ENCODE assay signal across 15 mouse cellular contexts in genomic region chr12:74184596-74184995, GRCm38 (mm10).
DNase-seq lines count a peak whose midpoint lies in the region; ATAC-seq and TF ChIP-seq lines count a peak whose summit lies in the region.
"Had no signal": no experiment of that assay in that cellular context is flagged by ENCODE, and none has a peak within 500 bp of the region (broad histone marks: within the 10 kb centered on the region; RNA-seq: fewer than 3 reads in every experiment).

No protein-coding gene starts in this region.

- no peak overlapping the region for H3K9ac ChIP-seq in heart, embryonic 11.5 days (ENCODE audit: low read depth, low read length)
- no peak overlapping the region for H3K9ac ChIP-seq in kidney, embryonic 16.5 days (replicated peaks; ENCODE audit: low read length)
- H3K9ac ChIP-seq in midbrain, postnatal 0 days (replicated peaks; ENCODE audit: low read length, poor library complexity, severe bottlenecking): no peak overlapping the region
- H3K9ac ChIP-seq in midbrain, embryonic 14.5 days (replicated peaks; ENCODE audit: low read length): no peak overlapping the region
- H3K9ac ChIP-seq: lung, embryonic 15.5 days had no signal

- no peak for DNase-seq in heart, postnatal 36 days
- DNase-seq in kidney, postnatal 25 days: no peak
- no peak for DNase-seq in midbrain, postnatal 0 days (ENCODE audit: low spot score)
- DNase-seq in midbrain, embryonic 14.5 days: no peak
- no peak for DNase-seq in left cerebral cortex, adult 8-10 months (ENCODE audit: low spot score in 2 of 2)
- DNase-seq: adrenal gland, adult 8-10 months; cerebellum, adult 18-20 months; gastrocnemius, postnatal 25 days; layer of hippocampus, adult 9-11 months had no signal

- peak overlapping the region; percentile 18; the same call in 1 of the 2 replicates for H3K4me3 ChIP-seq in heart, embryonic 11.5 days (ENCODE audit: low read depth, low read length)
- H3K4me3 ChIP-seq in kidney, embryonic 16.5 days (ENCODE audit: low read length): no peak overlapping the region
- H3K4me3 ChIP-seq in midbrain, postnatal 0 days (ENCODE audit: low read depth, low read length): no peak overlapping the region
- no peak overlapping the region for H3K4me3 ChIP-seq in midbrain, embryonic 14.5 days (replicated peaks; ENCODE audit: low read depth, low read length)
- H3K4me3 ChIP-seq: lung, embryonic 15.5 days had no signal

- no peaks in the 10 kb centered on the region for H3K27me3 ChIP-seq in heart, embryonic 11.5 days (ENCODE audit: control insufficient read depth, insufficient read depth, low read length)
- H3K27me3 ChIP-seq in kidney, embryonic 16.5 days (ENCODE audit: insufficient read depth, low read length): no peaks in the 10 kb centered on the region
- no peaks in the 10 kb centered on the region for H3K27me3 ChIP-seq in midbrain, postnatal 0 days (ENCODE audit: insufficient read depth, low read length)
- no peaks in the 10 kb centered on the region for H3K27me3 ChIP-seq in midbrain, embryonic 14.5 days (ENCODE audit: control insufficient read depth, insufficient read depth, low read length)
- H3K27me3 ChIP-seq: lung, embryonic 15.5 days had no signal

- WGBS in heart, embryonic 11.5 days (ENCODE audit: insufficient replicate concordance): 68% methylated on average over 17 of the region's 17 CpGs
- 70% methylated on average over 17 of the region's 17 CpGs for WGBS in kidney, embryonic 16.5 days
- WGBS in midbrain, postnatal 0 days: 72% methylated on average over 17 of the region's 17 CpGs
- 73% methylated on average over 17 of the region's 17 CpGs for WGBS in midbrain, embryonic 14.5 days

- H3K4me2 ChIP-seq in heart, embryonic 11.5 days: peak overlapping the region; percentile 10
- peak overlapping the region; percentile 3; the same call in 1 of the 2 replicates for H3K4me2 ChIP-seq in kidney, embryonic 16.5 days (replicated peaks; ENCODE audit: low read depth, low read length)
- H3K4me2 ChIP-seq in midbrain, postnatal 0 days (ENCODE audit: low read depth, low read length, poor library complexity, severe bottlenecking): no peak overlapping the region
- H3K4me2 ChIP-seq in midbrain, embryonic 14.5 days (ENCODE audit: low read length): no peak overlapping the region
- H3K4me2 ChIP-seq: lung, embryonic 15.5 days had no signal

- intact Hi-C loops in heart, postnatal 36 days (cut with DNase I): no loop called here

- H3K4me1 ChIP-seq in heart, embryonic 11.5 days (ENCODE audit: control insufficient read depth, insufficient read depth, low read length): no peaks in the 10 kb centered on the region
- H3K4me1 ChIP-seq in kidney, embryonic 16.5 days (ENCODE audit: insufficient read depth, low read length): no peaks in the 10 kb centered on the region
- no peaks in the 10 kb centered on the region for H3K4me1 ChIP-seq in midbrain, postnatal 0 days (ENCODE audit: insufficient read depth, low read length)
- H3K4me1 ChIP-seq in midbrain, embryonic 14.5 days (ENCODE audit: control insufficient read depth, insufficient read depth, low read length): no peaks in the 10 kb centered on the region
- H3K4me1 ChIP-seq: lung, embryonic 15.5 days had no signal

- ATAC-seq in heart, embryonic 11.5 days (replicated peaks; ENCODE audit: insufficient number of reproducible peaks, low FRiP score, low TSS enrichment): no peak
- ATAC-seq in kidney, embryonic 16.5 days (ENCODE audit: low FRiP score, low TSS enrichment): no peak
- ATAC-seq in midbrain, postnatal 0 days (ENCODE audit: low FRiP score): no peak
- ATAC-seq in midbrain, embryonic 14.5 days (ENCODE audit: low FRiP score, low TSS enrichment): no peak
- ATAC-seq in monocyte, adult 5-6 weeks (replicated peaks; ENCODE audit: insufficient number of reproducible peaks, low FRiP score, low TSS enrichment, poor library complexity, severe bottlenecking): no peak
- ATAC-seq: CD4-positive, CD25-positive, alpha-beta regulatory T cell, adult 4 months; forebrain, embryonic 14.5 days had no signal

- no peaks in the 10 kb centered on the region for H3K36me3 ChIP-seq in heart, embryonic 11.5 days (ENCODE audit: control insufficient read depth, insufficient read depth, low read length)
- H3K36me3 ChIP-seq in kidney, embryonic 16.5 days (ENCODE audit: insufficient read depth, low read length): no peaks in the 10 kb centered on the region
- H3K36me3 ChIP-seq in midbrain, postnatal 0 days (ENCODE audit: insufficient read depth, low read length): no peaks in the 10 kb centered on the region
- no peaks in the 10 kb centered on the region for H3K36me3 ChIP-seq in midbrain, embryonic 14.5 days (ENCODE audit: control insufficient read depth, insufficient read depth, low read length)
- H3K36me3 ChIP-seq: lung, embryonic 15.5 days had no signal

- no peak overlapping the region for H3K27ac ChIP-seq in heart, embryonic 11.5 days (ENCODE audit: low read depth, low read length)
- no peak overlapping the region for H3K27ac ChIP-seq in kidney, embryonic 16.5 days (ENCODE audit: low read length)
- H3K27ac ChIP-seq in midbrain, postnatal 0 days (ENCODE audit: low read depth, low read length): no peak overlapping the region
- no peak overlapping the region for H3K27ac ChIP-seq in midbrain, embryonic 14.5 days (replicated peaks; ENCODE audit: low read depth, low read length)
- H3K27ac ChIP-seq: lung, embryonic 15.5 days had no signal

- peak; percentile 12; the same call in 1 of the 2 replicates for TF ChIP-seq CTCF in midbrain, postnatal 0 days (IDR thresholded peaks at IDR 0.05)

- H3K9me3 ChIP-seq in heart, embryonic 11.5 days (replicated peaks; ENCODE audit: control insufficient read depth, low read length): no peaks in the 10 kb centered on the region
- H3K9me3 ChIP-seq in kidney, embryonic 16.5 days (ENCODE audit: low read length): no peaks in the 10 kb centered on the region
- no peaks in the 10 kb centered on the region for H3K9me3 ChIP-seq in midbrain, postnatal 0 days (ENCODE audit: low read length)
- H3K9me3 ChIP-seq in midbrain, embryonic 14.5 days (ENCODE audit: control insufficient read depth, low read length): no peaks in the 10 kb centered on the region
- H3K9me3 ChIP-seq: lung, embryonic 15.5 days had no signal

Comparison
In these comparisons a context has a peak if more than half of its experiments do, and no peak if none do; other contexts are left out.
1. H3K4me2 ChIP-seq: peak in heart, embryonic 11.5 days (single experiment) and kidney, embryonic 16.5 days (single experiment); none in midbrain, postnatal 0 days (single experiment) and midbrain, embryonic 14.5 days (single experiment).